Mouse (Mus musculus): ENCODE measurements around the gene Odf3.

Odf3 gene

GRCm38 (mm10) chr7:140847755-140848580 is at the start of gene Odf3:
Gene Odf3, plus strand, starts transcription at chr7:140847805.
- in situ Hi-C loops (cut with MboI; ENCODE audit: low sequenced_read_pairs): no loop called here

GRCm38 (mm10) chr7:140798212-140798611 is 49.4 kb upstream of the Odf3 start:
- in situ Hi-C loops (cut with MboI; ENCODE audit: low sequenced_read_pairs): no loop called here

GRCm38 (mm10) chr7:140802629-140803028 is 45.0 kb upstream of the Odf3 start:
- in situ Hi-C loops (cut with MboI; ENCODE audit: low sequenced_read_pairs): no loop called here

- in situ Hi-C loops (cut with MboI; ENCODE audit: low sequenced_read_pairs): no loop called here
Measured at GRCm38 (mm10) chr7:140805704-140806103, 41.9 kb upstream of the Odf3 start.

GRCm38 (mm10) chr7:140810496-140810895 is 37.1 kb upstream of the Odf3 start:
- in situ Hi-C loops (cut with MboI; ENCODE audit: low sequenced_read_pairs): no loop called here

GRCm38 (mm10) chr7:140811714-140812113 is 35.9 kb upstream of the Odf3 start:
- in situ Hi-C loops (cut with MboI; ENCODE audit: low sequenced_read_pairs): no loop called here

- in situ Hi-C loops (cut with MboI; ENCODE audit: low sequenced_read_pairs): no loop called here
Measured at GRCm38 (mm10) chr7:140812850-140813249, 34.8 kb upstream of the Odf3 start.

- in situ Hi-C loops (cut with MboI; ENCODE audit: low sequenced_read_pairs): no loop called here
Measured at GRCm38 (mm10) chr7:140820173-140820572, 27.4 kb upstream of the Odf3 start.

GRCm38 (mm10) chr7:140821305-140821652 is 26.3 kb upstream of the Odf3 start:
- in situ Hi-C loops (cut with MboI; ENCODE audit: low sequenced_read_pairs): no loop called here

- in situ Hi-C loops (cut with MboI; ENCODE audit: low sequenced_read_pairs): no loop called here
Measured at GRCm38 (mm10) chr7:140821653-140822329, 25.8 kb upstream of the Odf3 start, which contains the start of gene Zfp941. Gene Zfp941, minus strand, starts transcription at chr7:140822178.

- in situ Hi-C loops (cut with MboI; ENCODE audit: low sequenced_read_pairs): no loop called here
Measured at GRCm38 (mm10) chr7:140822731-140823130, 24.9 kb upstream of the Odf3 start.

- in situ Hi-C loops (cut with MboI; ENCODE audit: low sequenced_read_pairs): no loop called here
Measured at GRCm38 (mm10) chr7:140828171-140828881, 19.3 kb upstream of the Odf3 start.

- in situ Hi-C loops (cut with MboI; ENCODE audit: low sequenced_read_pairs): no loop called here
Measured at GRCm38 (mm10) chr7:140831447-140831846, 16.2 kb upstream of the Odf3 start.

GRCm38 (mm10) chr7:140833341-140833740 is 14.3 kb upstream of the Odf3 start:
- in situ Hi-C loops (cut with MboI; ENCODE audit: low sequenced_read_pairs): no loop called here

GRCm38 (mm10) chr7:140834968-140835757 is 12.4 kb upstream of the Odf3 start, which contains the start of gene Urah:
Gene Urah, plus strand, starts transcription at chr7:140835018.
- in situ Hi-C loops (cut with MboI; ENCODE audit: low sequenced_read_pairs): no loop called here

GRCm38 (mm10) chr7:140835758-140836087 is 11.9 kb upstream of the Odf3 start:
- in situ Hi-C loops (cut with MboI; ENCODE audit: low sequenced_read_pairs): no loop called here

- in situ Hi-C loops (cut with MboI; ENCODE audit: low sequenced_read_pairs): no loop called here
Measured at GRCm38 (mm10) chr7:140836243-140837115, 11.1 kb upstream of the Odf3 start.

- in situ Hi-C loops (cut with MboI; ENCODE audit: low sequenced_read_pairs): no loop called here
Measured at GRCm38 (mm10) chr7:140839556-140839955, 8.0 kb upstream of the Odf3 start.

- in situ Hi-C loops (cut with MboI; ENCODE audit: low sequenced_read_pairs): loop anchor here (5.0 kb wide), 2 partner anchors 61 to 211 kb away; partner anchors contain the start of gene Cox8b
Measured at GRCm38 (mm10) chr7:140840750-140841735, 6.6 kb upstream of the Odf3 start.
